Mouse (Mus musculus): ENCODE results near the gene Vgll4.

Vgll4 gene

GRCm38 (mm10) chr6:114972988-114973387 lies 3.2 kb upstream of the Vgll4 start:
- no peak for DNase-seq

GRCm38 (mm10) chr6:114970895-114971294 lies 1.1 kb upstream of the Vgll4 start:
- no peak for DNase-seq

GRCm38 (mm10) chr6:114970386-114970785 lies 592 bp upstream of the Vgll4 start:
- no peak for DNase-seq

DNA sequence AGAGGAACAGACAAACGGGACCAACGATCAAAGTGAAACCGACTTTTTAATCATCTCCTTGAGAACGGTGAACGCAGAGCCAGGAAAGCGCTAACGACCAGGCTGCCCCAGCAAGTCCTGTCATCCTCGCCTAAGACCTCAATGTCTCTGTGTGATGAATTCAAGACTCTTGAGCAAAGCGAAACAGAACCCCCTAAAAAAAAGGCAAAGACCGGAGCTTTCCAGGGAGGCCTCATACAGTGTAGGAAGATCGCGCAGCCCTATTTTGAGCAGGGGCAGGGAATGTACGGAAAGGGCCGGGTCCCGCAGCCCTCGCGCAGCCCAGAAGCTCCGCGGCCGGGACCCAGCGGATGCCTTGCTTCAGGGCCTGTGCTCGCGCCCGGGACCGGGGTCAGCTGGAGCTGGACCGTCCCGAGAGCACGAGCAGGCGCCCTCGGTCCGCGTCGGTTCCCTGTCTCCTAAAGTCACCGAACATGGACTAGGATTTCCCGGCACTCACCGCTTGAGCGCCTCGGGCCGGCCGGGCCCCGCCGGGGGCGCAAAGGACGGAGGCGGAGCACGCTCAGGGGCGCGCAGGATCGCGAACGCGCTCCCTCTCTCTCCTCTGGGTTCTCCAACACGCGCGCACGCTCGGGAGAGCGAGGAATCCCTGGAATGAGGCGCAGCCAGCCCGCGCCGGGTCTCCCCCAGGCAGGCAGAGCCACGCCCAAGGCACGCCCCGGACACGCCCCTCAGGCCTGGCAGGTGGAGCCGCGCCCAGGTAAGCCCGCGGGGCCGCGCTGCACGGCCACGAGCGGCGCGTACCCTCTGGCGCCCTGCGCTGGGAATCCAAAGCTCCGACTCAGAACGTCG lies 1.2 kb downstream of the Vgll4 start:
- DNase-seq: peak; percentile 96

- DNase-seq: no peak
Observed at GRCm38 (mm10) chr6:114967623-114968022, 2.2 kb downstream of the Vgll4 start.

- DNase-seq: no peak
Observed at GRCm38 (mm10) chr6:114966396-114967154, 3.2 kb downstream of the Vgll4 start.

- DNase-seq: no peak
Observed at GRCm38 (mm10) chr6:114965802-114966201, 4.0 kb downstream of the Vgll4 start.

GRCm38 (mm10) chr6:114965396-114965795 lies 4.4 kb downstream of the Vgll4 start:
- DNase-seq: no peak

- peak; percentile 52 for DNase-seq
Observed at GRCm38 (mm10) chr6:114964235-114964634, 5.6 kb downstream of the Vgll4 start.

- no peak for DNase-seq
Observed at GRCm38 (mm10) chr6:114963636-114964035, 6.2 kb downstream of the Vgll4 start.

GRCm38 (mm10) chr6:114961276-114962068 lies 8.3 kb downstream of the Vgll4 start:
- no peak for DNase-seq

DNA sequence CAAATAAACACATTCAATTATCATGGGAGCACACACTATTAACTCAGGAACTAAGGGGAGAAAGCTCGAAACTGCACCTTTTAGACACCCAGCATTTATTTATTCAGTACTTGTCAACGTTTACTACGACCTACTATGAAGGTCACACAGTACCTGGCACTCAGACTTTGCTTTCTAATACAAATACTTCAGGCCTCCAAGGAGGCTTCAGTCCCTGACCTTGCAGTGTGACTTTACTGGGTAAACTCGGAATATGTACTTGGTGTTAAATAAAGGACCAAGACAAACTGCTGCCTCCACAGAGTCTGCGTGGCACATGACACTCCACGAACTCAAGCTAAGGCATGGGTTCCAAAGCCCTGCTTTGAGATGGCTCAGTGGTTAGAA lies 10.8 kb downstream of the Vgll4 start:
- DNase-seq: no peak

- no peak for DNase-seq
Observed at GRCm38 (mm10) chr6:114958249-114959011, 11.4 kb downstream of the Vgll4 start.

DNA sequence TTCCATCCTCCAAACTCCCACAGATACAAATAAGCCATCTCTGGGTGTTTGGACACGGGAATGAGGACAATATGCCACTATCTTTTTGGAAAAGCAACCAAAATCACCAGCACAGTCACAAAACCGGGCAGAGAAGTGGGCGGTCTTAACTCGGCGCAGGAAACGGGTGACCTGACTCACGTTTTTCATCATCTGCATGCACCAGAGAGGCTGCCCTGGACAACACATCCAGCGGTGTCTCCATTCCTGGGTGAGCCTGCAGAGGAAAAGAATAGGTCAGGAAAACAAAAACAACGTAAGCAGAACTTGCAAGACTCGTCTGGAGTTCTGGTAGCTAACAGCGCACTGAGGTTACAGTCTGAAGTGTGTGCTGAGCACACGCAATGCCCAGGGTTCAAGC lies 12.0 kb downstream of the Vgll4 start:
- DNase-seq: no peak

GRCm38 (mm10) chr6:114954496-114954895 lies 15.3 kb downstream of the Vgll4 start:
- no peak for DNase-seq

DNA sequence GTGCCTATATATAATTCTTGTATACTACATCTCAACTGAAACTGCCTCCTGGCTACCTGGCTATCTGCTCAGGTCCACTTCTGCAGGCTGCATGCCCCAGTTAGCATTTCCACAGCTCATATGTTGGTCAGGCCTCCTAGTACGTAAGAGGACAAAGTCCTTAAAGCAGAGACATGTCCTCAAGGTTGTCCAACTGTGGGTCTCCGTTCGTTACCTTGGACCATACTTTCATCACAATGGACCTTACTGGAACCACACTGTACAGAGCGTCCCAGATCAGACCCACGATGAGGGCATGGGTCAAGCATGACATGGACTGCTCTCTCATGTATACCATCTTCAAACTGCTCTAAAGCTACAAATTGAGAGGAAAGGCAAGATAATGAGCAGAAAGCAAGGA lies 16.2 kb downstream of the Vgll4 start:
- DNase-seq: no peak

DNA sequence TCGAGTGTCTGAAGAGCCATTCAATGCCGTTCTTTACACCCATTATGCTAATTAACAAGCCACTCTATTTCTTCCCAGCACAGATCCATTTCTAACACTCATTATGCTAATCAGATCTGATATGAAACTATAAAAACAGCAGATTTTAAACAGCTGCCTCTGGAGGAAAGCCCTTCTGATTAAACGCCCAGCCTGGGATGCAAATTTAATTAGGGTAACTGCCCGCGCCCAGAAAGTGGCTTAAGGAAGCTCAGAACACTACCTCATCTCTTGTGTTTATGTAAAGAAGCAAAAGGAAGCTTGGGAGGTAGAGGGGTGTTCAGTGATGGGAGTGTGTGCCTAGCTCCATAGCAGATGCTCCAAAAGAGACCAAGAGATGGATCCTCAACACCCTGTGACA lies 17.4 kb downstream of the Vgll4 start:
- no peak for DNase-seq

DNA sequence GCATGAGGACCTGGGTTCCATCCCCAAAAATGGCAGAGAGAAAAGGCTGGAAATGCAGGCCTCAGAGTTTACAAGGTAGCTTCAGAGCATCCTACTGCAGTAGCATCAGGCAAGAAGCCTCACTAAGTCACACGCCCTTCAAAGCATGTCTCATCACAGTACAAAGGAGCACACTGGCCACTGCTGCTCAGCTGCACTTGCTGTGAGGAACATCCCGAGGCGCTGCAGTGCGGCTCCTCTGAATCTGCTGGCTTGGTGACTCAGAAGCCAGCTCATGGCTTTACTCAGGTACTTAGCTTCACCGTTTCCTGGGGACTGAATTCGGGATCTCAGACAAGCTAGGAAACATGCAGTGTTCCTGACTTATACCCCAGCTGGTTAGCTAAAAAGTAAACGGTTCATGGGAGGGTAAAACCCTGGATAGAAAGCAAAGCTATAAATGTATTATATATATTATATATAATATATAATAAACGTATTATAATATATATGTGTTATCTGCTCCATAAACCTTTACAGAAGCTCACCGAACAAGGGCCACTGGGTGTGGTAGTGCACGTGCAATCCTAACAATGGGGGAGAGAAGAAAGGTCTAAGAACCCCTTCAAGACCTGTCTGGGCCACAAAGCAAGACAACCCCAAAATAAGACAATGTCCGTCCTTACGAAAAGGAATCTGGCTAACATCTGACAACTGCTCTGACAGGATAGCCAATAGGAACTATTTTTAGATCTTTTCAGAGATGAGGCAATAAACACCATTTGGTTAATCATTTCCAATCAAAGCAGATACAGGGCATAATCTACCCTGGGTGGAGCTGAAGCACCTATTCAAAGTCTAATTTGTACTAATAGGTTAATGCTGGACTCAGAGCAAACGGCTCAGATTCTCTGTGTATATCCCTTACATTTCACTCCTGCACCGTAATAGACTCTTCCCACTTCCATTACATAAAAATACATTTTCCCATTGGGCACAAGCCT lies 25.0 kb downstream of the Vgll4 start:
- DNase-seq: no peak

DNA sequence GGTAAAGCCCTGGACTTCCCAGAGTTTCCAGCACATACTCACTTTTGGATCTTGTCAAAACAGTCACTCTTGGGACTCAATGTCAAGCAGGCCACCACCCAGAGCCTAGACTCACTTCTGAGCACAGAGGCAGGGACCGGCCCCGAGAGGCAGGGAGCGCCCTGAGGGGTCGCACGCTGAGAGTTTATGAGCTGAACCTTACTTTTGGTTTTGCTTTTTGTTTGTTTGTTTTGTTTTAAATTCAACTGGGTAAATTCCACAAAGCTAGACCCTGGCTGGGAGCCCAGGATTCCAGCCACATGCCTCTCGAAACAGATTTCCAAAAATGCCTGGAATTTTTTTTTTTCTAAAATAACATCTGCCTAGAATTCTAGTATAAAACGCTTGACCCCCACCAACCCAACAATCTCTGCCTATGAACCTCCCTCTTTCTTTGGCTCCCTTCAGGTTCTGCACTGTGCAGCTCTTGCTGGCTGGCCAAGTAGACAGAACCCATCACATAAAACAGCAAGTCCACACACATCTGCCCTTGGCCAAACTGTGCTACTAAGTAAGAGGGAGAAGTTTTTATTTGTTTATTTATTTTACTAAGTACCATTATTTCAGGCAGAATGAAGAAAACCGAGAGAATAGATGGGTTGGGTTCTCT lies 28.5 kb downstream of the Vgll4 start:
- DNase-seq: peak; percentile 82

- no peak for DNase-seq
Observed at GRCm38 (mm10) chr6:114939666-114940065, 30.1 kb downstream of the Vgll4 start.

DNA sequence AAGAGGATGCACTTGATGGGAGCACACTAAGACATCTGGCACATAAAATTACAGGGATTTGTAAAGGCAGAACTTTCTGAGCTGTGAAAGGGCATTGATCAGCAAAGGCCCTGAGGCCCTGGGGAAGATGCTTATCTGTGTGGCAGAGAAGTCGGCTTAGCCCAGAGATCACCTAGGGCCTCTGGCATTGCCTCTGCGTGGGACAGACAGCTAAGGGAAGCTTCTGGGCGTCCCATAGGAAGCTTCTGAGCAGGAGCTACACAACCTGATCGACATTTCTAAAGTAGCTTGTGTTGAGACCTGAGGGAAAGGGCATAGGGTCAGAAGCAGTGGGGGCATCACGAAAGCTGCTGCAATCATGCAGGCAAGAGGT lies 32.9 kb downstream of the Vgll4 start:
- no peak for DNase-seq
